Mouse (Mus musculus): ENCODE measurements around the gene Mst1r. TPM values are rescaled to one million over a fixed set of nuclear protein-coding genes. Genes with fewer than 3 reads are reported as not detected.
A peak's percentile ranks its signal among the peaks of the same experiment; 100 is the strongest.

The Mst1r gene
- total RNA-seq, 1 experiment from 2014 or later: 5.0 TPM

DNA sequence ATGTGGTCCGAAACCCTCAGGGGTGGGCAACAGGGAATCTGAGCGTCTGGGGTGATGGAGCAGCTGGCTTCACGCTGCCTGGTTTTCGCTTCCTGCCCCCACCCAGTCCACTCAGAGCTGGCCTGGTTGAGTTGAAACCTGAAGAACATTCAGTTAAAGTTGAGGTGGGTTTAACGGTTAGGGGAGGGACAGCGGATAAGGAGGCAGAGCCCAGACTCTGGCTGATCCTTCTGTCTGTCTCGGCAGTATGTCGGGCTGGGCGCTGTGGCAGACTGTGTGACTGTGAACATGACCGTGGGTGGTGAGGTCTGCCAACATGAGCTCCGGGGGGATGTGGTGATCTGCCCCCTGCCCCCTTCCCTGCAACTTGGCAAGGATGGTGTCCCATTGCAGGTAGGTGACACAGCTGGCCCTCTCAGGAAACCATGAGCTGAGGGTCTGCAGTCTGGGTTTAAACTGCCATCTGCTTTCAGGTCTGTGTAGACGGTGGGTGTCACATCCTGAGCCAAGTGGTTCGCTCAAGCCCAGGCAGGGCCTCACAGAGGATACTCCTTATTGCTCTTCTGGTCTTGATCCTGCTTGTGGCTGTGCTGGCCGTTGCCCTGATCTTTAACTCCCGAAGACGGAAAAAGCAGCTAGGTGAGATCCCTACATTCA lies 8.2 kb downstream of the Mst1r start:
- no peak for DNase-seq

DNA sequence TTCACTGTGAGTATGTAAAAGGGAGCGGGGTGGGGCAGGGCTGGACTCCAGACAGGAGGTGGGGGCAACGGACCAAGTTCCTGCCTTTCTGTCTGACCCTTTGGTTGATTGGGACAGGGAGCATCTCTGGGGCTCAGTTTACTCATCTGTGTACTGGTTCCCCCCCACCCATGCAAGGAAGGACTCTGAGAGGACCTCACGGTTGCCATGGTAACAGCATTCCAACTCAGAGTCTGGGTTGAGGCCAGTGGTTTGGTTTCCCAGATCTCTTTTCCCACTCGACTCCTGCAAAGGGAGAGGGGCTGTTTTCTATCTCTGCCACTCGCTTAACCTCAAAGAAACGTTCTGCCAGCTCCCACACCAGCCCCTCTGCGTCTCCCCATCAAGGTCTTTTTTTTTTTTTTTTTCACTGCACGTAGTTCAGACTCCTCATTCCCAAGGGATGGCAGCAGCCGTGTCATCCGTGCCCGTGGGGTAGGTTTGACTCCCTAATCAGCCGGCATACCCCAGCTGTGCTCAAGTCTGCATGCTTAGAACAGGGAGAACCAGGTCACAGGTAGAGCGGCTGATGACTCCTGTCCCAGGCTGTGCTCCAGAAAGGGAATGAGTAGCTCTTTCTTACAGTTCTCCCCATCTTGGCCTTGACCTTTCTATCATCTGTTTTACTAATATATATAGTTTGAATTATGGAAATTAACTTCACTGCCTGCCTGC lies 11.4 kb downstream of the Mst1r start:
- peak; percentile 15 for DNase-seq

DNA sequence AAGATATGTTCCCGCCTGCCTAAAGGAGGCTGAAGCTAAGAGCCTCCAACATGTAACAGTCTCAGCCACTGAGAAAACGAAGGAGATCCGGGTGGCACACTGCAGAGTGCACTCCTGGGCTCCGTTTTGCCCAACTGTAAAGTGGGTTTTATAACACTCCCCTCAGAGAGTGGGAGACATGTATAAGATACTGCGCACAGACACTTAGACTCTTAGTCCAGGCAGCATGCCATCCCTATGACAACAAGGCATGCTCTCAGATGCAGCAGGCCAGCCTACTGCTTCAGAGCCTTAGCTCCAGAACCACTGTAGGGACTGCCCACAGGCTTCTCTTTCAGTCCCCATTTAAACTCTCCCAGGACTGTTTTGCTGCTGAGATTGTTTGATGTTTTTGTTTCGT lies 12.2 kb downstream of the Mst1r start:
- no peak for DNase-seq

GRCm38 (mm10) chr9:107919441-107919840 lies 12.8 kb downstream of the Mst1r start:
- DNase-seq: no peak

GRCm38 (mm10) chr9:107923021-107923420 lies 16.3 kb downstream of the Mst1r start:
- peak; percentile 73 for DNase-seq

DNA sequence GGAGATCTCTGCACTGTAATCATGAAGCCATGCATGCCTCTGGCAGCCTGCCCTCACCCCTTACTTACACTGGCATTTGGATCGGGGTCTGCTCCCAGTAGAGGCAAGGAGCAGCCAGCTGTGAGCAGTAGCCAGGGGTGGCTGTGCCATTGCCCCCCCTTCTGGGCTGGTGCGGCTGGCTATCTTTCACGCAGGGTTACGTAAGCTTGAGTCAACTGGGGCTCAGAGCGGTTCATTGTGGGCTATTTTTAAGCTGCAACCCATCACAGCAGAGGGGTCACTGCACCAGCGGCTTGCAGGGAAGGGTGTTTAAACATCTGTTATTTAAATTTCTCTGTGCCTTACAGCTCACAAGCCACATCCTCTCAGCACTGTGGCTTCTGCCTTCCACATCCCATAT lies 17.3 kb downstream of the Mst1r start:
- peak; percentile 47 for DNase-seq

DNA sequence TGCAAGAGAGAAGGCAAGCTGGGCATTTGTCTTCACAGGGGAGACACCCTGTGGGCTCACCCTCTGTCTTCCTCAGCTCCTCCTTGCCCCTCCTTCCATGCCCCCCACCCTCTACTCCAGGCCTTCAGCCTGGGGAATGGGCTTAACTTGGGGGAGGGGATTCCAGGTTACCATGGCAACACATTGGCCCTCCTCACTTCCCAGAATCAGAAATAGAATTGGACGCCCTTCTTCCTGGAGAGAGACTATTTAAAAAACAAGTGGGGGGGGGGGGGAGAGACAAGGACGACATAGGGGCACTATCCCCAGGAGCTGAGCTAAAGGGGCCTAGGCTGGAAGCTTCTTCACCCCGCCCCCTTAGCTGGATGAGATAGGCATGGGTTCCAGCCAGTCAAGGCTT lies 18.6 kb downstream of the Mst1r start:
- no peak for DNase-seq

DNA sequence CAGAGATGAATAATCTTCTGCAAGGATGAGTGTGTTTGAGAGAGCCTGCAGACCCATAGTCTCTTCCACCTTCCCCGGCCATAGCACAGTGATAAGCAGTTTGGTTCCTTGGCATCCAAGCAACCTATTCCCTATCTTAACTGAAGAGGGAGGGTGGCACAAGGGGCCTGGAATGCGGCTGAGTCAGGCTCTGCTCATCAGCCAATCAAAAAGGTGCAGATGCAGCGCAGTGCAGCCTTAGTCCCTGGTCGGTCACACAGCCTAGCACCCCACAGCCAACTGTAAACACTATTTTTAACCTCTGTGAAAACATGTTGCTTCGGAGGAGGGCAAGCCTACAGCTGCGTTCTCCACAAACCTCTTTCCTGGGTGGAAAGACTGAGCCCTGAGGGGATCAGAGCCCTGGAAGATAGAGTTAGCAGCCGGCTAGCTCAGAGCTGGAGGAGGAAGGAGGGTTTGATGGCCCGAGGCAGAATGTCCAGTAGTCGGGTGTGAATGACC lies 20.3 kb downstream of the Mst1r start:
- no peak for DNase-seq

DNA sequence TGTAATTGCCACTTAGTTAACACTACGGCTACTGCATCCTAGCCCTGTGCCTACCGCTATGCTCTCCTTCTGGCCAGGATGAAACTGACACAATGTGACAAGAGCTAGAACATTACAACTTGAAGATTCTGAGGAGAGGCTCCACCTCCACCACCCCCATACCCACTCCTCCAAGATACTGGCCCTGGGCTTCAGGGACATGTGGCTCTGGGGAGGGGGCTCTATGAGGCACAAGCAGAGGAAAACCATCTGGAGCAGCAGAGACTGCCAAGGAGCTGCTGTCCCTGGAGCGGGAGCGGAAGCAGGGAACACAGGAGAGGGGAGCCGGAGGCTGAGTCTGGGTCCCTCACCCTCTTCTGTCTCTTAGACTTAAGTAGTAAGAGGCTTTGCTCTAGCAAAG lies 21.1 kb downstream of the Mst1r start:
- DNase-seq: no peak

GRCm38 (mm10) chr9:107928169-107928568 lies 21.5 kb downstream of the Mst1r start, which contains the start of gene Actl11:
Gene Actl11, plus strand, starts transcription at chr9:107928469.
- no peak for DNase-seq

GRCm38 (mm10) chr9:107932221-107932620 lies 25.5 kb downstream of the Mst1r start:
- no peak for DNase-seq

GRCm38 (mm10) chr9:107934146-107934545 lies 27.5 kb downstream of the Mst1r start:
- no peak for DNase-seq

GRCm38 (mm10) chr9:107935374-107935773 lies 28.7 kb downstream of the Mst1r start, which contains the start of gene Camkv:
Gene Camkv, plus strand, starts transcription at chr9:107935674.
- no peak for DNase-seq

GRCm38 (mm10) chr9:107935790-107936214 lies 29.1 kb downstream of the Mst1r start:
- peak; percentile 52 for DNase-seq

DNA sequence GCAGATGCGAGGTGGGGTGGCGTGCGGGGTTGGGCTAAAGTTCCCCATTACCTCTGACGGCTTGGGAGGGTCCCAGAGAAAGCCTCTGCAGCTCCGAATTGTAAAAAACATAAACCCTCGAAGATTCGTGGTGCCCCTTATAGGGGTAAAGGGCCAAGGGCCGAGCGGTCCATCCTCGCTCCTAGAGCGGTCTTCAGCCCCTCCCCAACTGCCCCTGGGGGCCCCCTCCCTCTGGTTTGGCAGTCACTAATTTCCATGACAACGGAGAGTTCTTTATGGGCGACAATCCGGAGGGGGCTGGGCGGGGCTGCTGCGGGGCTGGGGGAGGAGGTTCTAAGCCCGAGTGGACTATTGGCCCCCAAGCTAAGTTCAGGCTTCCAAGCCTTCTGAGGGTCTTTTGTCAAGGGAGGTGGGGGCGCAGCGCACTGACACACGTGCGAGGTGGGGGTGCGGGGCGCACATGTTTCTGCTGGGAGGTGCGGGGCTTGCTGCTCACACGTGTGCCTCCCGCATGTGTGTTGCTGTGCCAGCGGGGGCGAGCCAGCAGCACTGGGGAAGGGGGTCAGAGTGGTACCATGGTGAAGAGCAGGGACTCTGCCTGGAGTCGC lies 29.6 kb downstream of the Mst1r start:
- DNase-seq: peak; percentile 39

DNA sequence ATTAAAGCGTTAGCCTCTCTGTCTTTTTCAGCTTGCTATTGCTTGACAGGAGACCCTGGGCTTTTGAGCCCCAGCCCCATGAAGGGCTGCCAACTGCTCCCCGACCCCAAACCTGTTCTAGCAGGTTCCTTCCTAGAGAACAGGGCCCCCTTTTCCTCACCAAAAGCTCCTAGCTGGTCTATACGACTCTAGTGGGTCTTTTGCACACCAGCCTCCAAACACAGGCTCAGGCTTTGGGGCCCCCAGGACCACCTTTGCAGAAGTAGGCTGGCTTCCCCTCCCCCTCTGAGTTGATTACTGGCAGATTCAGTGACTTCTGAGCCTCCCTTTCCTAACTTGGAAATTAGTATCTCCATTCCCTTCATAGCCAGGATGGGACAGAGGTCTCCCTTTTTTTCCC lies 30.2 kb downstream of the Mst1r start:
- DNase-seq: no peak

GRCm38 (mm10) chr9:107947241-107948194 lies 40.8 kb downstream of the Mst1r start:
- DNase-seq: no peak

- no peak for DNase-seq
Observed at GRCm38 (mm10) chr9:107949184-107949921, 42.7 kb downstream of the Mst1r start.

- DNase-seq: no peak
Observed at GRCm38 (mm10) chr9:107949922-107950235, 43.2 kb downstream of the Mst1r start, which contains the start of gene Traip. Gene Traip, plus strand, starts transcription at chr9:107950136.

- peak; percentile 97 for DNase-seq
Observed at GRCm38 (mm10) chr9:107950460-107951355, 44.0 kb downstream of the Mst1r start.

All from adrenal gland, postnatal 14 days (tissue).